In the genomic region with DNA sequence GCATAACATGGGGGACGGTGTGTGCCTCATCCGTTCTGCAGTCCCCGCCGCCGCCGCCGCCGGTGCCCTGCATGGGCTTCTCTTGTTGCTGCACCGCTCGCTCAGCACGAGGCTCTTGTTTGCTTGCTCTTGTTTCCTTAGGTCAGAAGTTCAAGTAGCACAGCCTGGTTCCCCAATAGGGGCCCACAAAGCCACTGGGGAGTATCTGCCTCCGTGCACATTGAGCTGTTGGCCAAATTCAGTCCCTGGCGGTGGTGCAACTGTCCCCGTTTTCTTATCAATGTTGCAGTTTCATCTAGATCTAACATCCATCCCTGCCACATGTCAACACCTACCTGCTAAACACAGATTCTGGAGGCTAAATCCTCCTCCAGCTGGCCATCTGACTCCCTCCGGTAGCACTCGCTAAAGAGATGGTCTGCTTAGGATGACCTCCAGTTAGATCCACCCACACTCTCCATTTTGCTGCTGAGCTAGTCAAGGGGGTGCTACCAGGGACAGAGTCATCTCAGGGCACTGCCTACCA, we compare ENCODE assay signal across 9 mouse cellular contexts. TPM values are rescaled to one million over a fixed set of nuclear protein-coding genes. Genes with fewer than 3 reads are reported as not detected.
DNase-seq lines count a peak whose midpoint lies in the region; ATAC-seq and TF ChIP-seq lines count a peak whose summit lies in the region.
"Had no signal": no experiment of that assay in that cellular context is flagged by ENCODE, and none has a peak within 500 bp of the region (broad histone marks: within the 10 kb centered on the region; RNA-seq: fewer than 3 reads in every experiment).

No protein-coding gene starts in this region.

- TF ChIP-seq POLR2A in bone marrow, adult 2 months (IDR thresholded peaks at IDR 0.05; ENCODE audit: borderline replicate concordance, control insufficient read depth, low read depth, low read length), result no peak

- 33% methylated on average over 16 of the region's 16 CpGs for WGBS in hindbrain, embryonic 13.5 days
- WGBS in hindbrain, embryonic 14.5 days, result 32% methylated on average over 16 of the region's 16 CpGs
- 2% methylated on average over 16 of the region's 16 CpGs for WGBS in bone marrow, adult 2 months

- no peaks in the 10 kb centered on the region for H3K9me3 ChIP-seq in hindbrain, embryonic 13.5 days
- H3K9me3 ChIP-seq in hindbrain, embryonic 14.5 days (ENCODE audit: control insufficient read depth, low read length), result no peaks in the 10 kb centered on the region; the same call in 1 of the 2 replicates
- H3K9me3 ChIP-seq: embryonic facial prominence, embryonic 12.5 days; hindbrain, embryonic 15.5 days had no signal

- no peaks in the 10 kb centered on the region for H3K27me3 ChIP-seq in hindbrain, embryonic 13.5 days
- no peaks in the 10 kb centered on the region for H3K27me3 ChIP-seq in hindbrain, embryonic 14.5 days (ENCODE audit: control insufficient read depth, insufficient read depth, low read length)
- H3K27me3 ChIP-seq: embryonic facial prominence, embryonic 12.5 days; hindbrain, embryonic 15.5 days had no signal

- no peak overlapping the region for H3K27ac ChIP-seq in hindbrain, embryonic 13.5 days
- H3K27ac ChIP-seq in hindbrain, embryonic 14.5 days, result no peak overlapping the region
- H3K27ac ChIP-seq in bone marrow, adult 2 months (ENCODE audit: control insufficient read depth, insufficient read depth, low read depth, low read length, poor library complexity), result peak overlapping the region; percentile 88
- H3K27ac ChIP-seq: embryonic facial prominence, embryonic 12.5 days; hindbrain, embryonic 15.5 days had no signal

- peak overlapping the region; percentile 19; the same call in 1 of the 2 replicates for H3K9ac ChIP-seq in hindbrain, embryonic 13.5 days
- no peak overlapping the region for H3K9ac ChIP-seq in hindbrain, embryonic 14.5 days
- H3K9ac ChIP-seq: embryonic facial prominence, embryonic 12.5 days; hindbrain, embryonic 15.5 days had no signal

- DNase-seq in hindbrain, embryonic 14.5 days (ENCODE audit: low spot score), result no peak
- peak; percentile 49 for DNase-seq in CD4-positive, CD25-positive, alpha-beta regulatory T cell, adult 2 months (ENCODE audit: low read depth, low spot score)
- no peak for DNase-seq in neural tube, embryonic 10.5 days (ENCODE audit: extremely low spot score, low spot score)
- no peak for DNase-seq in frontal cortex, adult 2 months (ENCODE audit: extremely low spot score in 1 of 2, low spot score in 1 of 2)

- no peak; the same call in 1 of the 2 replicates for TF ChIP-seq CTCF in bone marrow, adult 2 months (IDR thresholded peaks at IDR 0.05; ENCODE audit: control insufficient read depth, insufficient read depth, low read length)

- no peak overlapping the region for H3K4me2 ChIP-seq in hindbrain, embryonic 13.5 days
- H3K4me2 ChIP-seq in hindbrain, embryonic 14.5 days (replicated peaks), result no peak overlapping the region
- H3K4me2 ChIP-seq: embryonic facial prominence, embryonic 12.5 days; hindbrain, embryonic 15.5 days had no signal

- no peak for ATAC-seq in hindbrain, embryonic 13.5 days (ENCODE audit: low FRiP score)
- no peak for ATAC-seq in hindbrain, embryonic 14.5 days (ENCODE audit: low FRiP score)
- peak; percentile 66 for ATAC-seq in megakaryocyte, adult 5-6 weeks (ENCODE audit: poor library complexity, severe bottlenecking)

- no peak overlapping the region for H3K4me3 ChIP-seq in hindbrain, embryonic 13.5 days
- H3K4me3 ChIP-seq in hindbrain, embryonic 14.5 days (replicated peaks; ENCODE audit: low read length), result no peak overlapping the region
- H3K4me3 ChIP-seq in bone marrow, adult 2 months (replicated peaks; ENCODE audit: control insufficient read depth, low read depth, low read length), result peak overlapping the region; percentile 14
- H3K4me3 ChIP-seq: embryonic facial prominence, embryonic 12.5 days; hindbrain, embryonic 15.5 days had no signal

- H3K4me1 ChIP-seq in hindbrain, embryonic 13.5 days (replicated peaks), result peaks cover 27% of the 10 kb centered on the region
- peaks cover 11% of the 10 kb centered on the region; the same call in 1 of the 2 replicates for H3K4me1 ChIP-seq in hindbrain, embryonic 14.5 days (replicated peaks; ENCODE audit: control insufficient read depth, insufficient read depth, low read length)
- peaks cover 15% of the 10 kb centered on the region for H3K4me1 ChIP-seq in bone marrow, adult 2 months (ENCODE audit: control insufficient read depth, insufficient read depth, low read length)

- H3K36me3 ChIP-seq in hindbrain, embryonic 13.5 days, result no peaks in the 10 kb centered on the region
- no peaks in the 10 kb centered on the region for H3K36me3 ChIP-seq in hindbrain, embryonic 14.5 days (replicated peaks; ENCODE audit: control insufficient read depth, insufficient read depth)
- H3K36me3 ChIP-seq: embryonic facial prominence, embryonic 12.5 days; hindbrain, embryonic 15.5 days had no signal

RNA-seq across cellular contexts. Expression of a gene that starts 37.7 kb away (rescaled TPM):
- 85.2 and 85.7 TPM in 2 replicates for polyA plus RNA-seq in hindbrain, embryonic 13.5 days (2015; fragmentation: Nextera tagmentation; extraction: Ambion mirVana)
- 82.5 and 91.4 TPM in 2 replicates for polyA plus RNA-seq in hindbrain, embryonic 14.5 days (2014; fragmentation: Nextera tagmentation; extraction: Ambion mirVana)
- 2.6 and 11.1 TPM in 2 replicates for polyA plus RNA-seq in bone marrow, adult 2 months (2011; ENCODE audit: insufficient read depth, insufficient read length, low replicate concordance, missing spikeins)
- 6.7 and 10.6 TPM in 2 replicates for total RNA-seq in megakaryocyte, adult 5-6 weeks (2015)
- total RNA-seq in megakaryocyte, adult 5-6 weeks (2017), result 3.4 and 4.9 TPM in 2 replicates
- polyA plus RNA-seq in frontal cortex, adult 2 months (2012; rRNA removed), result 31.6 and 35.8 TPM in 2 replicates
